Mouse (Mus musculus): ENCODE data around the gene Per1. TPM values are rescaled to one million over a fixed set of nuclear protein-coding genes. Genes with fewer than 3 reads are reported as not detected.

Gene Per1
- total and polyA plus RNA-seq, 3 experiments: 36.4 to 79.8 (median 44.4) TPM

DNA sequence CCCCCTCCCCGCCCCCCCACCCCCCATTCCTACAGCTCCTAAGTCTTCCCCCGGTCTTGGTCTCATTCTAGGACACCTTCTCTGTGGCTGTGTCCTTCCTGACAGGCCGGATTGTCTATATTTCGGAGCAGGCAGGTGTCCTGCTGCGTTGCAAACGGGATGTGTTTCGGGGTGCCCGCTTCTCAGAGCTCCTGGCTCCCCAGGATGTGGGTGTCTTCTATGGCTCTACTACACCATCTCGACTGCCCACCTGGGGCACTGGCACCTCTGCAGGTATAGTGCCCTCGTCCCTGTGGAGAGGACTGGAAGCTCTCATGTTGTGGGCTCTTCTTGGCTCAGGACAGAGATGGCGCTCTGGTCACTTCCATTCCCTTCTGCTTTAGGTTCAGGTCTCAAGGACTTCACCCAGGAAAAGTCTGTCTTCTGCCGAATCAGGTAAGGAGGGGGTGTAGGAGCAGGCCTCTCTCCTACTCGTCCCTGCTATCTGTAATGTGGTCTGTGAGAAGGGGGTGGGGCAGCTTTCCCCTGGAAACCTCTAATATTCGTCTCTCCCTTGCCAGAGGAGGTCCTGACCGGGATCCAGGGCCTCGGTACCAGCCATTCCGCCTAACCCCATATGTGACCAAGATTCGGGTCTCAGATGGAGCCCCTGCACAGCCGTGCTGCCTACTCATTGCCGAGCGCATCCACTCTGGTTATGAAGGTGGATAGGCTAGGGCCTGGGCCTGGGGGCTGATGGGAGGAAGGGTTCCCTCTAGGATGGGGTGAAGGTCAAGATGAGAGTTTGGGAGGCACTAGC, 6.8 kb downstream of the Per1 start:
- no peak overlapping the region for H3K27ac ChIP-seq
- WGBS: 88% methylated on average over 21 of the region's 21 CpGs

DNA sequence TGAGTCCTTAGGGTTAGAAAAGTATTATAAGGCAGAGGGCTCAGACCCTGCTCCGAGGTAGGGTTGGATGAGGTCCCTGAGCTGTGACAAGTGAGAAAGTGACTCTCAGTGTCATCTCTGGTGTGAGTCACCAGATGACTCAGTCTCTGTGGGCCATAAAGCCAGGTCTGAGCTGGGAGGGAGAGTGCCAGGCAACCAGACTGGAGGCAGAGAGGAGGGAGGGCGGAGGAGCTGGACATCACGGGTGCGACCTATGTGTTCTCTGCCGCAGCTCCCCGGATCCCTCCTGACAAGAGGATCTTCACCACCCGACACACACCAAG, 7.3 kb downstream of the Per1 start:
- peaks cover 2% of the 10 kb centered on the region for H3K79me2 ChIP-seq (replicated peaks; ENCODE audit: control insufficient read depth, insufficient read depth, low read length)
- peak; percentile 7 to 19 for DNase-seq
- TF ChIP-seq POLR2A (IDR thresholded peaks at IDR 0.05; ENCODE audit: insufficient read depth, low read depth, low read length): 0 out of 2 replicates have a peak, but pooled peaks have one; percentile 20
- TF ChIP-seq EP300 (IDR thresholded peaks at IDR 0.05; ENCODE audit: insufficient read depth, low read depth, low read length): no peak
- TF ChIP-seq CTCF (IDR thresholded peaks at IDR 0.05): no peak
- no peak overlapping the region for H3K4me3 ChIP-seq
- intact Hi-C loops (cut with DNase I): loop anchor here (10.0 kb wide), 1 partner anchor 302 kb away; no protein-coding TSS in a partner anchor
- no peak overlapping the region for H3K27ac ChIP-seq
- peaks cover 13% of the 10 kb centered on the region for H3K4me1 ChIP-seq (ENCODE audit: control insufficient read depth, insufficient read depth, low read length)
- WGBS: 83% methylated on average over 7 of the region's 7 CpGs
- no peaks in the 10 kb centered on the region for H3K27me3 ChIP-seq (ENCODE audit: control insufficient read depth, insufficient read depth, low read length)
- H3K9ac ChIP-seq (ENCODE audit: low read depth, low read length): no peak overlapping the region
- peaks cover 9% of the 10 kb centered on the region for H3K36me3 ChIP-seq (ENCODE audit: control insufficient read depth, insufficient read depth, low read length)

More for the DNA sequence above, 6.8 kb downstream of the Per1 start:
- H3K4me1 ChIP-seq (ENCODE audit: control insufficient read depth, insufficient read depth, low read length): peaks cover 13% of the 10 kb centered on the region
- no peak overlapping the region for H3K4me3 ChIP-seq
- TF ChIP-seq CTCF (IDR thresholded peaks at IDR 0.05) (no peak), POLR2A (IDR thresholded peaks at IDR 0.05; ENCODE audit: insufficient read depth, low read depth, low read length) (no peak), EP300 (IDR thresholded peaks at IDR 0.05; ENCODE audit: insufficient read depth, low read depth, low read length) (no peak)
- no peak overlapping the region for H3K9ac ChIP-seq (ENCODE audit: low read depth, low read length)
- peaks cover 9% of the 10 kb centered on the region for H3K36me3 ChIP-seq (ENCODE audit: control insufficient read depth, insufficient read depth, low read length)
- intact Hi-C loops (cut with DNase I): loop anchor here (10.0 kb wide), 1 partner anchor 303 kb away; no protein-coding TSS in a partner anchor
- DNase-seq: no peak
- H3K27me3 ChIP-seq (ENCODE audit: control insufficient read depth, insufficient read depth, low read length): no peaks in the 10 kb centered on the region
- H3K79me2 ChIP-seq (replicated peaks; ENCODE audit: control insufficient read depth, insufficient read depth, low read length): peaks cover 2% of the 10 kb centered on the region

DNA sequence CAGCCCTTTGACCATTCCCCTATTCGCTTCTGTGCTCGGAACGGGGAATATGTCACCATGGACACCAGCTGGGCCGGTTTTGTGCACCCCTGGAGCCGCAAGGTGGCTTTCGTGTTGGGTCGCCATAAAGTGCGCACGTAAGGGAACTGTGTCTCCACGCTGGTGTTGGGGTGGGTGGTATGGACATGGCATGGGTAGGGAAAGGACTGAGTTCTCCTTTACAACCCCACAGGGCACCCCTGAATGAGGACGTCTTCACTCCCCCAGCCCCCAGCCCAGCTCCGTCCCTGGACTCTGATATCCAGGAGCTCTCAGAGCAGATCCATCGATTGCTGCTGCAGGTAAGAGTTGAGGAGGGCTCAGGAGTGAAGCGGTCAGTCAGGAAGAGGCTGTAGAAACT, 8.1 kb downstream of the Per1 start:
- no peak overlapping the region for H3K27ac ChIP-seq
- peaks cover 10% of the 10 kb centered on the region for H3K4me1 ChIP-seq (ENCODE audit: control insufficient read depth, insufficient read depth, low read length)
- DNase-seq: peak; percentile 8 to 19
- peaks cover 2% of the 10 kb centered on the region for H3K79me2 ChIP-seq (replicated peaks; ENCODE audit: control insufficient read depth, insufficient read depth, low read length)
- intact Hi-C loops (cut with DNase I): loop anchor here (10.0 kb wide), 1 partner anchor 302 kb away; no protein-coding TSS in a partner anchor
- 96% methylated on average over 14 of the region's 14 CpGs for WGBS
- no peaks in the 10 kb centered on the region for H3K27me3 ChIP-seq (ENCODE audit: control insufficient read depth, insufficient read depth, low read length)
- H3K4me3 ChIP-seq: no peak overlapping the region
- H3K9ac ChIP-seq (ENCODE audit: low read depth, low read length): no peak overlapping the region
- peaks cover 6% of the 10 kb centered on the region for H3K36me3 ChIP-seq (ENCODE audit: control insufficient read depth, insufficient read depth, low read length)
- TF ChIP-seq EP300 (IDR thresholded peaks at IDR 0.05; ENCODE audit: insufficient read depth, low read depth, low read length) (no peak), CTCF (IDR thresholded peaks at IDR 0.05) (no peak), POLR2A (IDR thresholded peaks at IDR 0.05; ENCODE audit: insufficient read depth, low read depth, low read length) (no peak; the same call in 1 of the 2 replicates)

DNA sequence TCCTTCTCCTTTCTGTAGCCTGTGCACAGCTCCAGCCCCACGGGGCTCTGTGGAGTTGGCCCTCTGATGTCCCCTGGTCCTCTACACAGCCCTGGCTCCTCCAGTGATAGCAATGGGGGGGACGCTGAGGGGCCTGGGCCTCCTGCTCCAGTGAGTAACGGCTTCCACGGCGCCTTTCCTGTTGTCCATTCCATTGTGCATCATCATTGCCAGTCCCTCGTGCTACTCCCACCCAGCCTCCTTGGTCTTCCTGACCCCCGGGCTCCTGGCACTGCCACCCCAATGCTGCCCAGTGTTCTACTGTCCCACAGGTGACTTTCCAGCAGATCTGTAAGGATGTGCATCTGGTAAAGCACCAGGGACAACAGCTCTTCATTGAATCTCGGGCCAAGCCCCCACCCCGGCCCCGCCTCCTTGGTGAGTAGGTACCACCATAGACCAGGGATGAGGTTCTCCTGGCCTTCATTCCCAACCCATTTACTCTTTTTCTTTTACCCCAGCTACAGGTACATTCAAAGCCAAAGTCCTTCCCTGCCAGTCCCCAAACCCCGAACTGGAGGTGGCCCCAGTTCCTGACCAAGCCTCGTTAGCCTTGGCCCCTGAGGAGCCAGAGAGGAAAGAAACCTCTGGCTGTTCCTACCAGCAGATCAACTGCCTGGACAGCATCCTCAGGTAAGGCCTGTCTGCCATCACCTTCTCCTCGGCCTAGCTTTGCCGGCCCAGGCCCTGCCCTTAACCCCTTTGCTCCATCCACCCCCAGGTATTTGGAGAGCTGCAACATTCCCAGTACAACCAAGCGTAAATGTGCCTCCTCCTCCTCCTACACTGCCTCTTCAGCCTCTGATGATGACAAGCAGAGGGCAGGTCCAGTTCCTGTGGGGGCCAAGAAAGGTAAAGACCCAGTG, 8.8 kb downstream of the Per1 start:
- H3K4me3 ChIP-seq: no peak overlapping the region
- peak; percentile 5 to 18 for DNase-seq
- H3K27me3 ChIP-seq (ENCODE audit: control insufficient read depth, insufficient read depth, low read length): no peaks in the 10 kb centered on the region
- peaks cover 6% of the 10 kb centered on the region for H3K4me1 ChIP-seq (ENCODE audit: control insufficient read depth, insufficient read depth, low read length)
- H3K9ac ChIP-seq (ENCODE audit: low read depth, low read length): no peak overlapping the region
- no peak overlapping the region for H3K27ac ChIP-seq
- intact Hi-C loops (cut with DNase I): loop anchor here (10.0 kb wide), 1 partner anchor 301 kb away; no protein-coding TSS in a partner anchor
- TF ChIP-seq EP300 (IDR thresholded peaks at IDR 0.05; ENCODE audit: insufficient read depth, low read depth, low read length) (no peak), POLR2A (IDR thresholded peaks at IDR 0.05; ENCODE audit: insufficient read depth, low read depth, low read length) (no peak), CTCF (IDR thresholded peaks at IDR 0.05) (no peak)
- H3K79me2 ChIP-seq (replicated peaks; ENCODE audit: control insufficient read depth, insufficient read depth, low read length): peaks cover 2% of the 10 kb centered on the region
- peaks cover 6% of the 10 kb centered on the region for H3K36me3 ChIP-seq (ENCODE audit: control insufficient read depth, insufficient read depth, low read length)
- WGBS: 88% methylated on average over 15 of the region's 15 CpGs

DNA sequence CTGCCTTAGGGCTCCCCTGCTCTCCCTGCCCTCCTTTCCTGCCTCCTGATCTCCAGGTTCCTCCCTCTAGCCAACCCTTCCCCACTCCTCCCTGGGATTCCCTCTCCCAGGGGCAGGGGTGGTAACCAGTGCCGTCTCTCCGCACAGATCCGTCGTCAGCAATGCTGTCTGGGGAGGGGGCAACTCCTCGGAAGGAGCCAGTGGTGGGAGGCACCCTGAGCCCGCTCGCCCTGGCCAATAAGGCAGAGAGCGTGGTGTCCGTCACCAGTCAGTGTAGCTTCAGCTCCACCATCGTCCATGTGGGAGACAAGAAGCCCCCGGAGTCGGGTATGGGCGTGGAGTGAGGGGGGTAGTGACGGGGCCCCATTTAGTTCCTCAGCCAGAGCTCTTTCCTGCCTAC, 9.5 kb downstream of the Per1 start:
- 90% methylated on average over 14 of the region's 14 CpGs for WGBS
- intact Hi-C loops (cut with DNase I): loop anchor here (10.0 kb wide), 1 partner anchor 300 kb away; no protein-coding TSS in a partner anchor

More for the DNA sequence above, 9.5 kb downstream of the Per1 start:
- no peak overlapping the region for H3K27ac ChIP-seq
- H3K79me2 ChIP-seq (replicated peaks; ENCODE audit: control insufficient read depth, insufficient read depth, low read length): peaks cover 2% of the 10 kb centered on the region
- H3K27me3 ChIP-seq (ENCODE audit: control insufficient read depth, insufficient read depth, low read length): no peaks in the 10 kb centered on the region
- peak; percentile 5 to 29 for DNase-seq
- no peak for TF ChIP-seq POLR2A (IDR thresholded peaks at IDR 0.05; ENCODE audit: insufficient read depth, low read depth, low read length)
- peaks cover 6% of the 10 kb centered on the region for H3K4me1 ChIP-seq (ENCODE audit: control insufficient read depth, insufficient read depth, low read length)
- H3K9ac ChIP-seq (ENCODE audit: low read depth, low read length): no peak overlapping the region
- no peak overlapping the region for H3K4me3 ChIP-seq
- H3K36me3 ChIP-seq (ENCODE audit: control insufficient read depth, insufficient read depth, low read length): peaks cover 6% of the 10 kb centered on the region
